Mouse (Mus musculus) 3134 (cell line): Measurements from ENCODE around the gene Ccdc84.
A peak's percentile ranks its signal among the peaks of the same experiment; 100 is the strongest.
"Not testable (repeated sequence)": the region's sequence is repeated elsewhere in the genome, so short reads cannot be mapped to it uniquely, and the experiment has no call there.

ENCODE experiments used
- DNase-seq: peaks from one replicate; pipeline ENCODE4 v3.0.0-alpha.2; 2011; ENCODE audit warnings: low spot score; ENCODE audit not compliant: insufficient read length; ENCODE audit errors: extremely low read depth

Ccdc84 gene

GRCm38 (mm10) chr9:44418519-44419385 lies at the start of gene Ccdc84:
Gene Ccdc84, minus strand, starts transcription at chr9:44418569.
- no peak for DNase-seq

GRCm38 (mm10) chr9:44461950-44462349 lies 43.6 kb upstream of the Ccdc84 start:
- DNase-seq: no peak

GRCm38 (mm10) chr9:44457035-44457742 lies 38.8 kb upstream of the Ccdc84 start:
- DNase-seq: no peak

GRCm38 (mm10) chr9:44454891-44455220 lies 36.5 kb upstream of the Ccdc84 start, which contains the start of gene Upk2:
Gene Upk2, minus strand, starts transcription at chr9:44454976.
- no peak for DNase-seq

- peak; percentile 44 for DNase-seq
Measured at GRCm38 (mm10) chr9:44454132-44454890, 35.9 kb upstream of the Ccdc84 start.

- DNase-seq: no peak
Measured at GRCm38 (mm10) chr9:44450387-44450786, 32.0 kb upstream of the Ccdc84 start.

GRCm38 (mm10) chr9:44444402-44445025 lies 26.1 kb upstream of the Ccdc84 start:
- DNase-seq: not testable (repeated sequence)

- DNase-seq: no peak
Measured at GRCm38 (mm10) chr9:44440961-44441360, 22.6 kb upstream of the Ccdc84 start, which contains the start of gene Foxr1. Gene Foxr1, minus strand, starts transcription at chr9:44441136.

GRCm38 (mm10) chr9:44435747-44436146 lies 17.4 kb upstream of the Ccdc84 start:
- no peak for DNase-seq

GRCm38 (mm10) chr9:44432577-44433185 lies 14.3 kb upstream of the Ccdc84 start:
- DNase-seq: no peak

GRCm38 (mm10) chr9:44423576-44423975 lies 5.2 kb upstream of the Ccdc84 start:
- no peak for DNase-seq

GRCm38 (mm10) chr9:44420280-44420898 lies 2.0 kb upstream of the Ccdc84 start:
- DNase-seq: no peak

GRCm38 (mm10) chr9:44419730-44420129 lies 1.4 kb upstream of the Ccdc84 start:
- not testable (repeated sequence) for DNase-seq

GRCm38 (mm10) chr9:44417892-44418363 lies 441 bp downstream of the Ccdc84 start:
- DNase-seq: peak; percentile 87

GRCm38 (mm10) chr9:44417156-44417891 lies 1.0 kb downstream of the Ccdc84 start:
- no peak for DNase-seq

- DNase-seq: no peak
Measured at GRCm38 (mm10) chr9:44412781-44413180, 5.6 kb downstream of the Ccdc84 start.

GRCm38 (mm10) chr9:44412306-44412705 lies 6.1 kb downstream of the Ccdc84 start:
- no peak for DNase-seq

- no peak for DNase-seq
Measured at GRCm38 (mm10) chr9:44411601-44412130, 6.7 kb downstream of the Ccdc84 start.
